Mouse (Mus musculus) lung, postnatal 10 days (tissue): ENCODE data around the gene Leng9.
"Not testable (repeated sequence)": the region's sequence is repeated elsewhere in the genome, so short reads cannot be mapped to it uniquely, and the experiment has no call there.

Experiments
- DNase-seq: peaks from one replicate; pipeline ENCODE4 v3.0.0; 2021

Leng9 gene

DNA sequence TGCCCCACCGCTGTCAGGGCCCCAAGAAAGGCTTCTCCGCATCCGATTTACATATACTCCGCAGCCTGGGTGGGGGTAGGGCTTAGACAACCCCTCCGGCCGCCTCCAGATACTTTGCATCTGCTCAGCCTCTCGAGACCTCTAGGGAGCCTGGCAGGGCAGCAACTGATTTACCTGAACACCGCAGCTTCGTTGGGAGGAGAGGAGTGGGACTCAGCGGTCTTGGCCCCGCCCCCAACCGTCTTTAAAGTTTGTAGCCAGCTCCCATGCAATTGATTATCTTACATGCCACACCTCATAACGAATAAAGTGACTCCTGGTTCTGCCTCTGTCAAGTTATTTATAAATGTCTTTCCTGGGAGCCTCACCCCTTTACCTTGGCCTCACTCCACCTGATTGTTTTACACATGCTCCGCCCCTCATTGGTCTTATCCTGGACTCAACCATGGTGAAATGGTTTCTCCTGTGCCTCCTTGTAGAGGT, at the start of gene Leng9:
Gene Leng9, minus strand, starts transcription at position 316 of the 483 bp plus-strand sequence.
- DNase-seq, result peak; percentile 54

DNA sequence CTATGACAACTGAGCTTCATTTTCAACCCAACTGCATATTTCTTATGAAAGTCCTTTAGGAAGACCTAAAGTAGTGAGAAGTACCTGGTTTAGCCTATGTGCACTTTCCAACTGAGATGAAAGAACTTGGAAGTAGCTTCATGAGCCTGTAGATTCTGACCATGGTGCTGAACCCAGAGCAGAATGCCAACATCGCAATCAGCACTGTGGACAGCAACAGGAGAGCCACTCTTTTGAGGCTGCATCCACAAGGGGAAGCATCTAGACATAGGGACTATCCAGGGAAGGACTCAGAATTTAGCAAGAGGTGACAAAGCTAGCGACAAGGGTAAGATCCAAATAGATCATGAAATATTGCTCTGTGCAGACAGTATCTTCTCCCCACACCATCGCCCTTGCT, 28.3 kb upstream of the Leng9 start:
- DNase-seq, result peak; percentile 72

DNA sequence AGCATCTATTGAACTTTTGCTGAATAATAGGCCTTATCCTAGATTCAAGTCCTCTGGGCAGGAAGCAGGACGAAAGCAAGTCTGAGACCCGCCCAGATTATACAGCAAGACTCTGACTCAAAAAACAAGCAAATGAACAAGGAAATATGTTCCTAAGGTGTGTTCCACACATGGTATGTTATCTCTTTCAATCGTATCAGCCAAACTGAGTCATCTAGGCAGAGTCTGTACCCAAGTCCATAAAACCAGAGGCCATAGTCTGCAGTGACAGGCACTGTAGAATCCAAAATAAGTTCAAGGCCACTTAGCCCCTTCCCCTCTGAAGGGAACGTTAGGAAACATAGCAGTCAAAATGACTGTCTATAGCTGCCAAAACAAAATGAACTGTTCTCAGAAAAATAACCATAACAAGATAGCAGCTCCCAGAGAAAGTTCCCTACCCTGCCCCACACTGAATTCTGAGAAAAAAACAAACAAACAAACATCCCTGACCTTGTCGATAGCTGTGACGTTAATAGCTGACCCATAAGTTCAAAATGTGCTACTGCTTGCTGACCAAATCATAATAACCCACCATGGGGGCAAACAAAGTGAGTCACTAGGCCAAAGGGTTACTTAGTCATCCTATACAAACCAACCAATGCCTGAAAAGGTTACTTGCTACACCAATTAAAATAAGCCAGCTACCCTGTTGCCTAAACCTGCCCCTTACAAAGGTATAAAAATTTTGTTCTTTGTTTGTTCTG, 20.2 kb upstream of the Leng9 start:
- DNase-seq, result no peak

DNA sequence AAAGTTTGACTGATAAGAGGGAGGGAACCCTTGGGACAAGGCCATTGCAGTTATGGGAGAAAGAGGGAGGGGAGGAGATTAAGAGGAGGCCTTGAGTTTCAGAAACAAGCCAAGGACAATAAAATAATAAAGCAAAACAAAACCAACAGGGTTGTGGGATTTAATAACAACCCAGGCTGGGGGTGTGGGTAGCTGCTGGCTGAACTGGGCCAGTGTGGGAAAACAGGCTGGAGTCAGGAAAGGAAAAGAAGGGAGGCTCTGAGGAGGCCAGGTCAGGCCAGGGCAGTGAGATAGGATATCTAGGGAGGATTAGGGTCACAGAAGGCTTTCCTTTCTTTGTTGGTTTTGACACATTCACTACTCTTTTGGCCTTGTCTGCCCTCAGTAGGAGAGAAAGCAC, 16.9 kb upstream of the Leng9 start:
- no peak for DNase-seq

- DNase-seq, result no peak
Observed at GRCm38 (mm10) chr7:4165286-4165685, 15.1 kb upstream of the Leng9 start.

GRCm38 (mm10) chr7:4164090-4164910, 14.1 kb upstream of the Leng9 start, which contains the start of gene Cdc42ep5:
Cdc42ep5 (minus strand) TSS chr7:4164860.
- DNase-seq, result peak; percentile 87

GRCm38 (mm10) chr7:4163571-4164072, 13.4 kb upstream of the Leng9 start:
- peak; percentile 30 for DNase-seq

DNA sequence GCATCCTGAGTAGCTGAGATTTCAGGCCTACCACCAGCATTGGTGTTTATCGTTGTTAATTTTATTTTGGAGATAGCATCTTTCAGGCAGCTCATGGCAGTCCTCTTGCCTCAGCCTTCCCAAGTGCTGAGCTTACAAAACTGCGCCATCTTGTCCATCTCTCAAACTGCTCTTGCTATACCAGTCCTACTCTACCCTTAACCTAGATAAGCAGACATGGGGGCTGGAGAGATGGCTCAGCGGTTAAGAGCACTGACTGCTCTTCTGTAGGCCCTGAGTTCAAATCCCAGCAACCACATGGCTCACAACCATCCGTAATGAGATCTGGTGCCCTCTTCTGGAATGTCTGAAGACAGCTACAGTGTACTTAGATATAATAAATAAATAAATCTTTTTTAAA, 11.4 kb upstream of the Leng9 start:
- not testable (repeated sequence) for DNase-seq

DNA sequence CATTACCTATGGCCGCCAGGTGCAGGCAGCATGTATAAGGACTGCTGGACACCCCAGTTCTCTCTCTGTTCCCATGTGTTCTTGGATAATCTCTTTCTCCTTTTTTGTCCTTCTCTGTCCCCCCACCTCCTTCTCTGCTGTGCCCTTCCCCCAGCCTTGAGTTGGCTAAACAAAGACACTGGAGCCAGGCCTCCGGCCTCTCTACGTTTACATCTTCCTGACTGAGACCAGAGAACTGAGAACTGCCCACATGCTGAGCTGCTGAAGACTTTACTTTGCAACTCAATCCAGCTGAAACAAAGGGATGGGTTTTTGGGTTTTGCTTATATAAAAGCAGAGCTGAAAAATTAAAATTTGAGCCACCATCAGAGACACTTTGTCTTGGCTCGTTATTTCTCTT, 4.8 kb upstream of the Leng9 start:
- DNase-seq, result no peak

- no peak for DNase-seq
Observed at GRCm38 (mm10) chr7:4154356-4154755, 4.2 kb upstream of the Leng9 start.

DNA sequence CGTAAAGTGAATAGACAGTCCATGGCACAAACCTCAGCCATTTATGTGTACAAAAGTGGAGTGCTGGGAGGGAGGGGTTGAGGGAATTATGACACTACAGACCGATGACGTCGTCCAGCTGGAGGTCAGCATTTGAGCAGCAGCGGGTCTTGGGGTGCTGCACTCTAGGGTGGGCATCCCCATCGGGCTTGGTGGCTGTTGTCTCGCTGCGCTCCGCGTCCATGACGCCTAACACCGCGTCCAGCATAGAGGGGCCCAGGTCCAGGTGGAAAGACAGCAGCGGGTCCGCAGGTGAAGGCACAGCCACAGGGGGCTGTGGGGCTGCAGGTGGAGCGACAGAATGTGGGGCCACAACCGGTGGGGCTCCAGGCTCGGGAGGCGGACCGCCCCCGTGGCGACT, 1.1 kb upstream of the Leng9 start:
- no peak for DNase-seq

GRCm38 (mm10) chr7:4150811-4151221, 642 bp upstream of the Leng9 start:
- peak; percentile 65 for DNase-seq

DNA sequence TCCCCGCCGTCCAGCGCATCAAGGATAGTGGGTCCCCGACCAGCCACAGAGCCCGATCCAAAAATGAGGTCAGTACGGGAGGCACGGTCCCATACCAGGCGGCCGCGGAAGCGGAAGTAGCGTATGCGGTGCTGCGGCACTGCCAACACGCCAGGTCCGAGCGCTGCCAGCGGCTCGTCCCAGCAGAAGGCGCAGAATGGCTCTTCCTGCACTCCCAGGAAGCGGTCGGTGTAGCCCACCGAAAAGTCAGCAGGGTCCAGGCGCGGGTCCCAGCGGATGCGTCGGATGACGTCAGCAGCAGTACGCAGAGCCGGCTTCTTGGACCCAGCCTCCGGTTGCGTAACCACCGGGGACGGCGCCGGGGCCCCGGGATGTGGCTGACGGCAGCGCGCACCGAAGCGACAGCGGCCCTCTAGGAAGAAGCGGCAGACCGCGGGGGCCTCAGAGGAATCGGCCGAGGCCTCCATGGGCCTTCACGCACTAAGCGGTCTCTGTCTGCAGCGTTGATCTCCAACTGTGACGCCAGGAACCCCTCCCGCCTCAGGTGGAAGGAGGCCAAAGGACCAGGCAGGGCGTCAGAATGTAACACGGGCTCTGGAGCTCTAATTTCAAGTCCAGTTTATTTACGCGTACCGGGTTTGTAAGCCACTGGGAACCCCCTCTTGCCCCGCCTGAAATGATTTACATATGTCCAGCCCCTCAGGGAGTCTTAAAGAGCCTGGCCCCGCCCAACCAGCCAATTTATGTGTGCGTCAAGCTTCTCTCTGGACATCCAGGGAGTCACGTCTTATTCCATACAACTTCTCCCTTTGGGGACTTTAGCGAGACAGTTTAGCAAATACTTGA, 742 bp downstream of the Leng9 start:
- DNase-seq, result peak; percentile 85

- DNase-seq, result no peak
Observed at GRCm38 (mm10) chr7:4148341-4149208, 1.6 kb downstream of the Leng9 start.

GRCm38 (mm10) chr7:4147836-4148235, 2.3 kb downstream of the Leng9 start:
- peak; percentile 3 for DNase-seq

GRCm38 (mm10) chr7:4147371-4147770, 2.8 kb downstream of the Leng9 start:
- DNase-seq, result no peak

DNA sequence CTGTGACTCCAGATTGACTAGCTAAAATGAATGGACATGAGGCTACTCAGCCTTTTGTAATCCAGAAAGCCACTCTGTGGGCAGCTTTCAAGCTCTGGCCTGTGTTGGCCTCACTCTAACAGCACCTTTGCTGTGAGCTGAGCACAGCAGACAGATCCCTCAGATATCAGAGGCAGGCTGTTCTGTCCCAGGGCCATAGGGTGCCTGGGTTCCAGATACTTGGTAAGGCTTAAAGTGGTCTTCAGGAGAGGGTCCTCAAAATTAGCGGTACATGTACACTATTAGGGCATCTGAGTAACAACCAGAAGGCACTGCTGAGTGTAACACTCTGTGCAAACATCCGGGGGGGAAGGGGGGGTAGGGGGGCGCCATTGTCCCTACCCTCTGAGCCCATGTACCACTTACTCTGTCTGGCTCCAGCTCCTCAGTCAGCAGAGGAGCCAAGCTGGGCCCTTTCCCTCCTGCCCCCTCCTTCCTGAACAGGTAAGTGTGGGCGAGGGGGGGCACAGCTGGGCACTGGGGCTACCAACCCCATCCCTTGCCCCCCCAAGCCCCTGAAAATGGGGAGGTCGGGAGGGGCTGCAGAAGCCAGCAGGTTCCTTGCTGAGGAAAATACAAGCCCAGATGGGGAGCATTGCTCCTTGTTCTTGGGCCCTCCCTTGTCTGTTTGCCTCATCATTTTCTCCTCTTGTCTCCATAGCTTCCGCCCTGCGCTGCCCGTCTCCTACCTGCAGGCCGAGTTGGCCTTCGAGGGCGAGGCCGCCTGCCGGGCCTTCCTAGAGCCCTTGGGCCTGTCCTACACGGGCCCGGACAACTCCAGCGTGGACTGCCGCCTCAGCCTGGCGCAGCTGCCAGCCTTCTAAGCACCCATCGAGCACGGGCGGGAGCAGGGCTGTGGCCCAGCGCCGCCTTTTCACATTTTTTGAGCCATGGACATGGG, 3.7 kb downstream of the Leng9 start:
- peak; percentile 1 for DNase-seq

GRCm38 (mm10) chr7:4145552-4146190, 4.5 kb downstream of the Leng9 start:
- peak; percentile 76 for DNase-seq

GRCm38 (mm10) chr7:4144766-4145551, 5.2 kb downstream of the Leng9 start:
- no peak for DNase-seq
